Mouse (Mus musculus): ENCODE measurements around the gene AI854703. TPM values are rescaled to one million over a fixed set of nuclear protein-coding genes. Genes with fewer than 3 reads are reported as not detected.
A peak's percentile ranks its signal among the peaks of the same experiment; 100 is the strongest.

The AI854703 gene
- polyA plus RNA-seq, 1 experiment from 2014 or later: 6.5 TPM

GRCm38 (mm10) chr6:48596545-48597232 is 29.9 kb upstream of the AI854703 start:
- no peak overlapping the region for H3K27ac ChIP-seq
- H3K36me3 ChIP-seq: peaks cover 49% of the 10 kb centered on the region
- ATAC-seq: no peak
- 96% methylated on average over 45 of the region's 45 CpGs for WGBS
- H3K9ac ChIP-seq (replicated peaks): no peak overlapping the region
- H3K27me3 ChIP-seq: no peaks in the 10 kb centered on the region
- H3K4me3 ChIP-seq (replicated peaks): no peak overlapping the region
- H3K4me1 ChIP-seq (replicated peaks): peaks cover 29% of the 10 kb centered on the region
- no peak overlapping the region for H3K4me2 ChIP-seq (replicated peaks)
- peaks cover 19% of the 10 kb centered on the region for H3K9me3 ChIP-seq

DNA sequence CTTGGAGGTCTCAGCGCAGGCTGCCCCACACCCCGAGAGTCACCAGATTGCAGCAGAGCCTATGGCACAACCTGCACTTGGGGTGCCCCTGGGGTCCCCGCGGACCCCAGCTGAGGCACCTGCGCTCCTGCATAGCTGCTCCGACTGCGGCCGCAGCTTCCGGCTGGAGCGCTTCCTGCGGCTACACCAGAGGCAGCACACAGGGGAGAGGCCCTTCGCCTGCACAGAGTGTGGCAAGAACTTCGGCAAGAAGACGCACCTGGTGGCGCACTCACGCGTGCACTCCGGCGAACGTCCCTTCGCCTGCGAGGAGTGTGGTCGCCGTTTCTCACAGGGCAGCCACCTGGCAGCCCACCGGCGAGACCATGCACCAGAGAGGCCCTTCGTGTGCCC is 29.3 kb upstream of the AI854703 start:
- Histone ChIP-seq H3K9ac (replicated peaks) (no peak overlapping the region), H3K27ac (no peak overlapping the region), H3K4me3 (replicated peaks) (no peak overlapping the region), H3K9me3 (peaks cover 19% of the 10 kb centered on the region), H3K4me1 (replicated peaks) (peaks cover 29% of the 10 kb centered on the region), H3K27me3 (no peaks in the 10 kb centered on the region), H3K36me3 (peaks cover 49% of the 10 kb centered on the region), H3K4me2 (replicated peaks) (no peak overlapping the region)
- WGBS: 97% methylated on average over 27 of the region's 27 CpGs
- no peak for ATAC-seq

DNA sequence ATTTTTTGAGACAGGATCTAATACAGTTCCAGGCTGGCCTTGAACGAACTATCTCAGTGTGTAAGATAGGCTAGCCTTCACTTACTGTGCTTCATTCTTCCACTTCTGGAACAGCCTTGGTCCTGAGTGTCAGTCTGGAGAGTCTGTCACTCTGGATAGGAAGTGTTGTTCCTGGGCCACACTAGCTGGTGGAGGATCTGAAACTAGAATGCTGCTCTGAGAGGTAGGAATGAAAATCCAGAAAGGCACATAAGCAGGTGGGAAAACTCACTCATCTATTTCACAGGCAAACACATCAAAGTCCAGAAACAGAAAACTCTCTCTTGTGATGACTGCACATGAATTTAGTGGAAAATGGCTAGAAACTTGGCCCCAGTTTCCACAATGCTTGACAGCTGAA is 26.0 kb upstream of the AI854703 start:
- 95% methylated on average over 1 of the region's 1 CpGs for WGBS
- ATAC-seq: no peak
- H3K9ac ChIP-seq (replicated peaks): no peak overlapping the region
- H3K4me3 ChIP-seq (replicated peaks): 0 out of 2 replicates have a peak overlapping the region, but pooled peaks have one; percentile 80
- peaks cover 22% of the 10 kb centered on the region for H3K4me1 ChIP-seq (replicated peaks)
- peak overlapping the region; percentile 92 for H3K27ac ChIP-seq
- no peak overlapping the region for H3K4me2 ChIP-seq (replicated peaks)
- H3K9me3 ChIP-seq: peaks cover 19% of the 10 kb centered on the region
- H3K36me3 ChIP-seq: peaks cover 47% of the 10 kb centered on the region
- no peaks in the 10 kb centered on the region for H3K27me3 ChIP-seq

DNA sequence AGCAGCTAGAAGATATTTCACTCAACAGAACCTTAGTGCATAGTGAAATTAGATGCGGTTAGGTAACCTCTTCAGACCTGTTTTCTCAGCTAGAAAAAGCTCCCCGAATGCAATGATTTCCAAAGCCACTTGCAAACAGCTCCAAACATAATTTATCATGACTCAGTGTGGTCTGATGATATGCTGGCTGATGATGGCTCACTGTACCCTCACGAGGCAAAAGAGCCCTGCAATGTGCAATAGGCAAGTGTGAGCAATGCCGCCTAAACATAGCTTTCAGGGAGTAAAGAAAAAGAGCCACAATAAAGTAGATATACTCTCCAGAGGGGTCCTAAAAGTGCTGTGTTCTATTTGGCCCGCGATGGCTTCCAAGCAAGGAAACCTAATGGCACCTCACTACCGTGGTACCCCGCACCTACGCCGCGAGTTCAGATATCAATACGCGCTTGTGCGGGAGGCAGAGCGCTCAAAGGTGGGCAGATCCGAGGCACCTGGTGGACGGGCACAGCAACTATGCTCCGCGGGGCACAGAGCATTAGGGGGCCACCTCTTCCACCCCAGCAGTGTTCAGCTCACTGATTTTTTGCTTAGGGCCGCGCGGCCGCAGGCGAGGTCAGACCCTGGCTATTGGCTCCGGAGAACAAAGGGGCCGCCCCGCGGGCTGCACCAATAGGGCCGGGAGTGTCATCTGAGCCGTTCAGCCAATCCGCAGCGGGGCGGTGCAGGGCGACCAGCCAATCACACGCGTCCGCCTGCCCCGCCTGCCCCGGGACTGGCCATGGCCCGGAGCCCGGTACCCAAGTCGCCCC is 25.1 kb upstream of the AI854703 start, which contains the start of gene Zfp775:
Gene Zfp775, plus strand, starts transcription at position 793 of the 809 bp plus-strand sequence.
- Histone ChIP-seq H3K4me3 (replicated peaks) (peak within 1 kb of the TSS; percentile 80), H3K27ac (peak within 1 kb of the TSS; percentile 92), H3K4me1 (replicated peaks) (peaks cover 22% of the 10 kb centered on the region), H3K27me3 (no peaks in the 10 kb centered on the region), H3K4me2 (replicated peaks) (peak within 1 kb of the TSS; percentile 86), H3K36me3 (peaks cover 39% of the 10 kb centered on the region), H3K9ac (replicated peaks) (peak within 1 kb of the TSS; percentile 91), H3K9me3 (peaks cover 14% of the 10 kb centered on the region)
- peak; percentile 99 for ATAC-seq
- 4% methylated on average over 42 of the region's 42 CpGs for WGBS

DNA sequence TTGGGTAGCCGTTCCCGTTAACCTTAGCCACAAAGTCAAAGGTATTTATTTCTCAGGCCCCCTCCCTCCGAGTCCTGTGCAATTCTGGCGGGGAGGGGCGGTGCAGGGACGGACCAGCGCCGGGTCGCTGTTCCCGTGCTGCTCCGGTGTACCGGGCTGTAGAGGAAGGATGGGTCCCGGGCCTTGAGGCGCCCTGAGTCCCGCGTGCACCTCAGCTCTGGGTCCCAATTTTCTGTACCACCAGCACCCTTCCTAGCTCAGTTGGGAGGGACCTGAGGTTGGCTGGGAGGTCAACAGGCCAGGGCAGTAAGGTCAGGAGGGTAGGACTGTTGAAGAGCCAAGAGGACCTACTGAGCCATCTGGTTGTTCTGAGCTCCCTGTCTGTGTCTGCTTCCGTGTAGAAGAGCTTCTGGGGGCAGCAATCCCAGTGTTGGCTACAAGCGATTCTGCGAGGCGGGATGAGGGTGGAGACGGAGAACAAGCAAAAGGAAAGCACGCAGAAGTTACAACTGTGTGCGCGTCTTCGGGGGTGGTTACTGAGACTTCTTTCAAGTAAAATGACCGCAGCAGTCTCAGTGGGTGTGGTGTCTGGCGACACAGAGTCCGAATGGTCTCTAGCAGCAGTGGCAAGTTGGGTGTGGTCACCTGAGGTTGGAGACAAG is 24.4 kb upstream of the AI854703 start:
- 2% methylated on average over 28 of the region's 28 CpGs for whole genome bisulfite sequencing
- Histone ChIP-seq H3K4me1 (replicated peaks) (peaks cover 22% of the 10 kb centered on the region), H3K27me3 (no peaks in the 10 kb centered on the region), H3K9me3 (peaks cover 8% of the 10 kb centered on the region), H3K9ac (replicated peaks) (peak overlapping the region; percentile 91), H3K4me3 (replicated peaks) (peak overlapping the region; percentile 80), H3K36me3 (peaks cover 31% of the 10 kb centered on the region), H3K4me2 (replicated peaks) (peak overlapping the region; percentile 86), H3K27ac (peak overlapping the region; percentile 92)
- ATAC-seq: peak; percentile 87

DNA sequence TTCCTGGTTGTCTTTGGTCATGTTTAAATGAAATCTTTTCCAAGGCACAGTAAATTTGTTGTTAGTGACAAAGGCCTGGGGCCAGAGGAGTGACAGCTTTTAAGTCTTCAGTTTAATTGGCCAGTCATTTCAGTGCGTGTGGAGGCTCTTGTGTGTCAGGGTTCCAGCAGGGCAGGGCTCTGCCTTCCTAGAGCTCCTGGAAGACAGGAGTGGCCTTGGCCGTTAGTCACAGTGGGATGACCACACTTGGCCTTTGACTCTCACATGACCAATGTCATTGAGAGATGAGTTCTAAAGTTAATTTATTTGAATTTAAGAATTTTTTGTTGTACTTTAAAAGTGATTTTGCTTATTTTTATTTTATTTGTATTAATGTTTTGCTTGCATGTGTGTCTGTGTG is 18.4 kb upstream of the AI854703 start:
- H3K9me3 ChIP-seq: no peaks in the 10 kb centered on the region
- WGBS: 75% methylated on average over 2 of the region's 2 CpGs
- no peaks in the 10 kb centered on the region for H3K27me3 ChIP-seq
- H3K4me1 ChIP-seq (replicated peaks): peaks cover 12% of the 10 kb centered on the region
- no peak for ATAC-seq
- no peak overlapping the region for H3K9ac ChIP-seq (replicated peaks)
- no peak overlapping the region for H3K4me3 ChIP-seq (replicated peaks)
- H3K36me3 ChIP-seq: peaks cover 8% of the 10 kb centered on the region
- H3K4me2 ChIP-seq (replicated peaks): no peak overlapping the region
- no peak overlapping the region for H3K27ac ChIP-seq

GRCm38 (mm10) chr6:48609512-48609911 is 17.1 kb upstream of the AI854703 start:
- no peaks in the 10 kb centered on the region for H3K9me3 ChIP-seq
- H3K4me1 ChIP-seq (replicated peaks): peaks cover 8% of the 10 kb centered on the region
- H3K9ac ChIP-seq (replicated peaks): no peak overlapping the region
- H3K27me3 ChIP-seq: no peaks in the 10 kb centered on the region
- no peak for ATAC-seq
- no peak overlapping the region for H3K27ac ChIP-seq
- peaks cover 20% of the 10 kb centered on the region for H3K36me3 ChIP-seq
- H3K4me2 ChIP-seq (replicated peaks): no peak overlapping the region
- 51% methylated on average over 5 of the region's 7 CpGs for WGBS
- no peak overlapping the region for H3K4me3 ChIP-seq (replicated peaks)

GRCm38 (mm10) chr6:48610657-48611056 is 15.9 kb upstream of the AI854703 start:
- no peak for ATAC-seq
- H3K4me2 ChIP-seq (replicated peaks): no peak overlapping the region
- H3K9ac ChIP-seq (replicated peaks): no peak overlapping the region
- H3K9me3 ChIP-seq: no peaks in the 10 kb centered on the region
- no peak overlapping the region for H3K4me3 ChIP-seq (replicated peaks)
- 85% methylated on average over 3 of the region's 3 CpGs for WGBS
- no peaks in the 10 kb centered on the region for H3K27me3 ChIP-seq
- no peak overlapping the region for H3K27ac ChIP-seq
- H3K4me1 ChIP-seq (replicated peaks): peaks cover 8% of the 10 kb centered on the region
- peaks cover 29% of the 10 kb centered on the region for H3K36me3 ChIP-seq

DNA sequence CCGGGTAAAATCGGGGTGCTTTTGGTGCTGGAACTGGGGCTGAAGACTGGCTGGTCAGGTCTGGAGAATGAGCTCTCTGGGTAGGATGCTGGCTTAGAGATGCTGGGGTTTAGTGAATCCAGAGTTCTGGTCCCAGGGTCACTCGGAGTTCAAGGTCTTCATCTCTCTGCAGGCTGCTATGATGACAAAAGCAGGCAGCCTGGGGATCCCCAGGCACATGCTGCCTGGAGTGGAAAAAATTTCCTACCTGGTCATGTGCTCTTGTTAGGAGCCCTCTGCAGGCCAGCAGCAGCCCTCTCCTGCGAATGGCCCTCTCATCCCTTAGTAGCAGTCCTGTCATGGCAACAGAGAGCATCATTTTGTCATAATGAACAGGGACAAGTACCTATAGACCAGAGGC is 13.1 kb upstream of the AI854703 start:
- H3K4me3 ChIP-seq (replicated peaks): no peak overlapping the region
- H3K36me3 ChIP-seq: peaks cover 41% of the 10 kb centered on the region
- H3K27ac ChIP-seq: no peak overlapping the region
- peaks cover 8% of the 10 kb centered on the region for H3K4me1 ChIP-seq (replicated peaks)
- no peak overlapping the region for H3K4me2 ChIP-seq (replicated peaks)
- ATAC-seq: no peak
- 91% methylated on average over 4 of the region's 4 CpGs for WGBS
- H3K9ac ChIP-seq (replicated peaks): no peak overlapping the region
- no peaks in the 10 kb centered on the region for H3K27me3 ChIP-seq
- H3K9me3 ChIP-seq: no peaks in the 10 kb centered on the region

GRCm38 (mm10) chr6:48614756-48615155 is 11.8 kb upstream of the AI854703 start:
- no peak overlapping the region for H3K27ac ChIP-seq
- no peak for ATAC-seq
- H3K9me3 ChIP-seq: no peaks in the 10 kb centered on the region
- no peak overlapping the region for H3K9ac ChIP-seq (replicated peaks)
- no peaks in the 10 kb centered on the region for H3K27me3 ChIP-seq
- H3K4me1 ChIP-seq (replicated peaks): no peaks in the 10 kb centered on the region
- H3K4me2 ChIP-seq (replicated peaks): no peak overlapping the region
- peaks cover 50% of the 10 kb centered on the region for H3K36me3 ChIP-seq
- no peak overlapping the region for H3K4me3 ChIP-seq (replicated peaks)
- WGBS: 98% methylated on average over 5 of the region's 5 CpGs

GRCm38 (mm10) chr6:48620031-48620430 is 6.5 kb upstream of the AI854703 start:
- 95% methylated on average over 30 of the region's 30 CpGs for WGBS
- no peak overlapping the region for H3K27ac ChIP-seq
- H3K36me3 ChIP-seq: peaks cover 49% of the 10 kb centered on the region
- no peaks in the 10 kb centered on the region for H3K4me1 ChIP-seq (replicated peaks)
- H3K4me3 ChIP-seq (replicated peaks): no peak overlapping the region
- H3K9ac ChIP-seq (replicated peaks): no peak overlapping the region
- no peaks in the 10 kb centered on the region for H3K27me3 ChIP-seq
- 0 out of 2 replicates have a peak, but pooled peaks have one; percentile 4 for ATAC-seq
- no peak overlapping the region for H3K4me2 ChIP-seq (replicated peaks)
- no peaks in the 10 kb centered on the region for H3K9me3 ChIP-seq
